Mouse (Mus musculus): ENCODE data around the gene Plekho1. TPM values are rescaled to one million over a fixed set of nuclear protein-coding genes. Genes with fewer than 3 reads are reported as not detected.

Plekho1 gene
- polyA plus RNA-seq, 1 experiment, result 73.9 TPM

GRCm38 (mm10) chr3:96029766-96030165, 34.0 kb upstream of the Plekho1 start:
- no peak for TF ChIP-seq CTCF (IDR thresholded peaks at IDR 0.05; ENCODE audit: borderline replicate concordance, control insufficient read depth, extremely low read depth, insufficient read depth, low read length, poor library complexity)
- no peak for TF ChIP-seq POLR2A (IDR thresholded peaks at IDR 0.05; ENCODE audit: control insufficient read depth, extremely low read depth, insufficient read depth, low read length, poor library complexity)
- DNase-seq, result no peak
- 96% methylated on average over 11 of the region's 11 CpGs for WGBS
- Histone ChIP-seq H3K27ac (ENCODE audit: control insufficient read depth, insufficient read depth, low read length) (no peak overlapping the region), H3K36me3 (ENCODE audit: control insufficient read depth, insufficient read depth, low read length) (no peaks in the 10 kb centered on the region), H3K27me3 (ENCODE audit: control insufficient read depth, insufficient read depth, low read length) (no peaks in the 10 kb centered on the region), H3K4me1 (replicated peaks; ENCODE audit: control insufficient read depth, insufficient read depth, low read length) (peaks cover 14% of the 10 kb centered on the region), H3K4me3 (ENCODE audit: control insufficient read depth, insufficient read depth, low read length) (no peak overlapping the region)

DNA sequence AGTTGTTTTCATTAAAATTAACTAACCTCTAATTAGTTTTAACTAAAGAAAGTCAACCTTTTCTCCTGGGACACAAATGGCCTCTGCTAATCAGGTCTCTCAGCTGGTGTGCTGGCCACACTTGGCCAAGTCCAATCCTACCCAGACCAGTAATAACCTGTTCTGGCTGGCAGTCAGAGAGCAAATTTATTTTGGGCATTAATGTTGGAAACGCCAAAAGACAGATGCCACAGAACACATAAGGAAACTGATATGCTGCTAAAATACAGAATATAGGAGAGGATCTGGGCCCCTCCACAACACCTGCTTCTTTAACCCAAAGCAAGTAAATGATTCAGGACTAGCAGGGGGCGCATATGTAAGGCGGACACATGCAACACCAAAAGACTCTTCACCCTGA, 33.5 kb upstream of the Plekho1 start:
- DNase-seq, result no peak
- WGBS, result 96% methylated on average over 3 of the region's 3 CpGs
- Histone ChIP-seq H3K4me3 (ENCODE audit: control insufficient read depth, insufficient read depth, low read length) (no peak overlapping the region), H3K27ac (ENCODE audit: control insufficient read depth, insufficient read depth, low read length) (no peak overlapping the region), H3K36me3 (ENCODE audit: control insufficient read depth, insufficient read depth, low read length) (no peaks in the 10 kb centered on the region), H3K4me1 (replicated peaks; ENCODE audit: control insufficient read depth, insufficient read depth, low read length) (peaks cover 14% of the 10 kb centered on the region), H3K27me3 (ENCODE audit: control insufficient read depth, insufficient read depth, low read length) (no peaks in the 10 kb centered on the region)
- TF ChIP-seq CTCF (IDR thresholded peaks at IDR 0.05; ENCODE audit: borderline replicate concordance, control insufficient read depth, extremely low read depth, insufficient read depth, low read length, poor library complexity) (no peak), POLR2A (IDR thresholded peaks at IDR 0.05; ENCODE audit: control insufficient read depth, extremely low read depth, insufficient read depth, low read length, poor library complexity) (no peak)

DNA sequence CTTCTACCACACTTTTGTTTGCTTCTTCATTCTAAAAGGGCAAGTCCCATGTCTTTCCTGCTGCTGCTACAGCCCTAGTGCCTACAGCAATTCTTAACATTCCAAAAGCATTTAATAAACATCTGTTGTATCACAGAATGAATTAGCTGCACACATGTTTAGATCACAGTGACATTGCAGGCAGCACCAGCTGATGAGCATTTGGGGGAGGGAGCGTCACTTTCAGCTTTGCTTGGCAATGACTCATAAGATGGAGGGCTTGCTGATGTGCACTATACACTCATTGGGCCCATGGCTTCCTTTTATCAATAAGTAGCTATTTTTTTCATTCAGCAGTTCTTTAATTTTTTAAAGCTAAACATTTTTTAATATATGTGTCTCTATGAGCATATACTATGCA, 32.1 kb upstream of the Plekho1 start:
- no peaks in the 10 kb centered on the region for H3K27me3 ChIP-seq (ENCODE audit: control insufficient read depth, insufficient read depth, low read length)
- no peak overlapping the region for H3K27ac ChIP-seq (ENCODE audit: control insufficient read depth, insufficient read depth, low read length)
- H3K36me3 ChIP-seq (ENCODE audit: control insufficient read depth, insufficient read depth, low read length), result no peaks in the 10 kb centered on the region
- 95% methylated on average over 1 of the region's 1 CpGs for WGBS
- peaks cover 10% of the 10 kb centered on the region for H3K4me1 ChIP-seq (replicated peaks; ENCODE audit: control insufficient read depth, insufficient read depth, low read length)
- no peak for DNase-seq
- TF ChIP-seq POLR2A (IDR thresholded peaks at IDR 0.05; ENCODE audit: control insufficient read depth, extremely low read depth, insufficient read depth, low read length, poor library complexity) (no peak), CTCF (IDR thresholded peaks at IDR 0.05; ENCODE audit: borderline replicate concordance, control insufficient read depth, extremely low read depth, insufficient read depth, low read length, poor library complexity) (no peak)
- no peak overlapping the region for H3K4me3 ChIP-seq (ENCODE audit: control insufficient read depth, insufficient read depth, low read length)

- DNase-seq, result no peak
- Histone ChIP-seq H3K4me3 (ENCODE audit: control insufficient read depth, insufficient read depth, low read length) (no peak overlapping the region), H3K27ac (ENCODE audit: control insufficient read depth, insufficient read depth, low read length) (no peak overlapping the region), H3K27me3 (ENCODE audit: control insufficient read depth, insufficient read depth, low read length) (no peaks in the 10 kb centered on the region), H3K4me1 (replicated peaks; ENCODE audit: control insufficient read depth, insufficient read depth, low read length) (peaks cover 8% of the 10 kb centered on the region), H3K36me3 (ENCODE audit: control insufficient read depth, insufficient read depth, low read length) (no peaks in the 10 kb centered on the region)
- TF ChIP-seq CTCF (IDR thresholded peaks at IDR 0.05; ENCODE audit: borderline replicate concordance, control insufficient read depth, extremely low read depth, insufficient read depth, low read length, poor library complexity) (no peak), POLR2A (IDR thresholded peaks at IDR 0.05; ENCODE audit: control insufficient read depth, extremely low read depth, insufficient read depth, low read length, poor library complexity) (no peak)
- WGBS, result 95% methylated on average over 1 of the region's 1 CpGs
These were observed 31.3 kb upstream of the Plekho1 start for GRCm38 (mm10) chr3:96027145-96027544.

DNA sequence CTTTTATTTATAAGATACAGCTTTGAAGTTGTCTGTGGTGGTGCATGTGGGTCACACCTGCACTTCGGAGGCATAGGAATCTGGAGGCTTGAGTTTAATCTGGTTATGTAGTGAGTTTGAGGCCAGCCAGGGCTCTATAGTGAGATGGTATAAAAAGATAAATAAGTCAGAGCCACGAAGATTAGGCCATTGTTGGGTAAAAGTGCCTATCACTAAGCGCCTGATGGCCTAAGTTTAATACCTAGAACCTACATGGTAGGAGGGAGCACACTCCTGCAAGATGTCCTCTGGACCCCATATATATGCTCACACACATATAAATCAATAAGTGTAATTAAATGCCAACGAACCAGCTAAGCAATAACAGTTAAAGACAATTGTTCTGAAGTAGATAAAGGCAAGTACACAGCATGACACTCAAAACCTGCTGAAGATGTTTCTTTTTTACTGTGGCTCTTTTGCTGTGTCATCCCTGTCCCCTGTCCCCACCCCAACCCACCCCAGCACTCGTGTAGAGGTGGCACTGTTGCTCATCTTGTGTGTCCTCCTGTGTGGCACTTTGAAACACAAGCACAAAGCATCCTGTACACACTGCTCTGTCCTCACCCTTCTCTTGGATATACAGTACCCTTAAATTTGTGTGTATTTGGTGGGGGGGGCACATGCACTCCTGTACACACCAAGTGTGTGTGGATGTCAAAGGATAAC, 25.8 kb upstream of the Plekho1 start:
- Histone ChIP-seq H3K27me3 (ENCODE audit: control insufficient read depth, insufficient read depth, low read length) (no peaks in the 10 kb centered on the region), H3K27ac (ENCODE audit: control insufficient read depth, insufficient read depth, low read length) (peak overlapping the region; percentile 24; the same call in 1 of the 2 replicates), H3K4me3 (ENCODE audit: control insufficient read depth, insufficient read depth, low read length) (no peak overlapping the region), H3K4me1 (replicated peaks; ENCODE audit: control insufficient read depth, insufficient read depth, low read length) (peaks cover 7% of the 10 kb centered on the region; the same call in 1 of the 2 replicates), H3K36me3 (ENCODE audit: control insufficient read depth, insufficient read depth, low read length) (no peaks in the 10 kb centered on the region)
- WGBS, result 47% methylated on average over 5 of the region's 5 CpGs
- no peak for TF ChIP-seq POLR2A (IDR thresholded peaks at IDR 0.05; ENCODE audit: control insufficient read depth, extremely low read depth, insufficient read depth, low read length, poor library complexity)
- TF ChIP-seq CTCF (IDR thresholded peaks at IDR 0.05; ENCODE audit: borderline replicate concordance, control insufficient read depth, extremely low read depth, insufficient read depth, low read length, poor library complexity), result no peak
- no peak for DNase-seq

GRCm38 (mm10) chr3:96020735-96021134, 24.9 kb upstream of the Plekho1 start:
- 91% methylated on average over 1 of the region's 1 CpGs for WGBS
- no peaks in the 10 kb centered on the region for H3K36me3 ChIP-seq (ENCODE audit: control insufficient read depth, insufficient read depth, low read length)
- H3K4me3 ChIP-seq (ENCODE audit: control insufficient read depth, insufficient read depth, low read length), result no peak overlapping the region
- H3K27ac ChIP-seq (ENCODE audit: control insufficient read depth, insufficient read depth, low read length), result peak overlapping the region; percentile 69; the same call in 1 of the 2 replicates
- H3K4me1 ChIP-seq (replicated peaks; ENCODE audit: control insufficient read depth, insufficient read depth, low read length), result peaks cover 7% of the 10 kb centered on the region; the same call in 1 of the 2 replicates
- no peaks in the 10 kb centered on the region for H3K27me3 ChIP-seq (ENCODE audit: control insufficient read depth, insufficient read depth, low read length)
- DNase-seq, result no peak
- TF ChIP-seq POLR2A (IDR thresholded peaks at IDR 0.05; ENCODE audit: control insufficient read depth, extremely low read depth, insufficient read depth, low read length, poor library complexity) (no peak), CTCF (IDR thresholded peaks at IDR 0.05; ENCODE audit: borderline replicate concordance, control insufficient read depth, extremely low read depth, insufficient read depth, low read length, poor library complexity) (no peak)

Data from thymus, adult 2 months (tissue).